Mouse (Mus musculus) kidney, adult 11 months (tissue): Measurements from ENCODE around the gene Lias.

Experiments used
- DNase-seq: peaks from one replicate; pipeline ENCODE4 v3.0.0; 2022

The Lias gene

DNA sequence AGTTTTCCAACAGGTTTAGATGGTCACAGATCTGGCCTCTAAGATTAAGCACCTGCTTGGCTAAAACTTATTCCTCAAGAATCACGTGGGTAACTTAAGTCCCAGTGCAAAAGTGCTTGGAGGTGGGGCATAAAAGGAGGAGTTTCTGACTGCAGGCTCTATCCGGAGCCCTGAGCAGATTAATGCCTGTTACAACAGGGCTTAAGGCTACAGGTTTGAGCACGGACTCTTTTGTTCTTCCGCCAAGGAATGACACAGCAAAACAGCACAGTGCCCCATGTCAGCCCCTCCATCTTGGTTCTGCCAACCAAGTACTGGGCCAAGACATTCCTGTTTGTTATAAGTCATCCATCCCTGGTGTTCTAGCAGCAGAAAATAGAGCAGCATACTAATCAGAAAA lies 37.0 kb downstream of the Lias start:
- DNase-seq = peak; percentile 59

DNA sequence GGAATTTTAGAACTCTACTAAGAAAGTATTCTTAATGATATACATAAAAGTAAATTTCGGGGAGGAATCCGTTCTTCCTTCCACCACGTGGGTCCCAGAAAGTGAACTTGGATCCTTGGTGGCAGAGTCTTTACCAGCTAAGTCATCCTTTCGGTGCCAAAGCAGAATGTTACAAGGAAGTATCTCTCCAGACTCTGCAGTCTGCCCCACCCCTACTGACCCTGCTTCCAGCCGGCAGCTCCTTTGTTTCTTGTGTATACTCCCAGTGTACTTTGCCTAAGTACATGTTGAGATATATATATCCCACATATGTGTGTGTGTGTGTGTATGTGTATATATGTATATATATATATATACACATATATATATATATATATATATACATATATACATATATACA lies 38.1 kb downstream of the Lias start:
- no peak for DNase-seq

DNA sequence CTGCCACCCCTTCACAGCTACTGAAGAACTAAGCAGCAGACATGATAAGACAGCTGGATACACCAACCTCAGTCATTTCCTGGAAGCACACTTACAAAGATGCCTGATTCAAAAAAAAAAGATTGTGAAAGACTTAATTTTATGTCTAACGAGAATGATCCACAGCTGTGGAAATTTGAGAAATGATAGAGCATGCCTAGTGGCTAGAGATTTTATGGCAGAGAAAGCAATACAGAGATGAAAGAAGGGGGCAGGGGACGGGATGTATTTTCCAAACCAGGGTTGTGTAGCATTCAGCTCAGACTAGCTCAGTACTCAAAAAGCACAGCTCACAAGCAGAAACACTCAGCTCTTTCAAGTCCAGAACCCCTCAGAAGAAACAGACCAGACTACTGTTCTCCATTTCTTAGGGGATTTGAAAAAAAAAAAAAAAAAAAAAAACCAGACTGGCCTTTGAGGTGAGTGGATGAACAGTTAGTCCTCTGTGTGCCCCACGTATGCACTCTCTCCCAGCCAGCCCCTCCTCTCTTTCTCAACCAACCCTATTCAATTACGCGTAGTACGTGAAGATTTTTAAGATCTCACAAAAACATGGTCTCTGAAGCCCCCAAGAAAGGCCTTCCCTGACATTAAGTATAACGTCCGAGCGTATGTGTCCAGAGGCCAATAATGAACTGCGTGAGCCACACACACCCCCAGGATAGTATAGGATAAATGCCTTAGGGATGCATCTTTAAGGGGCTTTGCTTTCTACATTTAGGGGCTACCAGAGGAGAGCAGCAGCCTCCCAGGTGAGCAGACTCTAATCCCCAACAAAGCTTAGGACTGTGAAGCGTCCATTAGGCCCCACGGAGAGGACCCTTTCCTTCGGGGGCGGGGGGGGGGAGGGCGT lies 43.4 kb downstream of the Lias start:
- no peak for DNase-seq

DNA sequence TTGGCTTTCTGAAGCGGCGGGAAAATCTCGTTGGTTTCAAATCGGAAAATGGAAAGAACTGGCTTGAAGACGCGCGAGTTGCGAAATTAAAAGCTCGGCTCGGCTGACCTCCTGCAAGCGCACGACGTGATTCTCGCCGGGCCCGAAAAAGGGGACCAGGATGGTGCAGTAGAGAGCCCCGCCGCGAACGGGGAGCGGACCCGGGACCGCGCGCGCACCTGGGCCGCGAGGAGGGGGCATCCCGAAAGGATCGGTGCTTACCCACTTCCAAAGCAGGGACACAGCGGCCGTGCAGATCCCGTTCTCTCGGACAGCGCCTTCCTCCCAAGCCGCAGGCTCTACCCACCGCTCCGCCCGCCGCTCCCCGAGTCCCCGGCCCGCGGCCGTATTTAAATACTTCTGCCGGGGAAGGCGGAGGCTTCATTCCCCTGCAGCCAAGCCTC lies 44.1 kb downstream of the Lias start:
- no peak for DNase-seq

DNA sequence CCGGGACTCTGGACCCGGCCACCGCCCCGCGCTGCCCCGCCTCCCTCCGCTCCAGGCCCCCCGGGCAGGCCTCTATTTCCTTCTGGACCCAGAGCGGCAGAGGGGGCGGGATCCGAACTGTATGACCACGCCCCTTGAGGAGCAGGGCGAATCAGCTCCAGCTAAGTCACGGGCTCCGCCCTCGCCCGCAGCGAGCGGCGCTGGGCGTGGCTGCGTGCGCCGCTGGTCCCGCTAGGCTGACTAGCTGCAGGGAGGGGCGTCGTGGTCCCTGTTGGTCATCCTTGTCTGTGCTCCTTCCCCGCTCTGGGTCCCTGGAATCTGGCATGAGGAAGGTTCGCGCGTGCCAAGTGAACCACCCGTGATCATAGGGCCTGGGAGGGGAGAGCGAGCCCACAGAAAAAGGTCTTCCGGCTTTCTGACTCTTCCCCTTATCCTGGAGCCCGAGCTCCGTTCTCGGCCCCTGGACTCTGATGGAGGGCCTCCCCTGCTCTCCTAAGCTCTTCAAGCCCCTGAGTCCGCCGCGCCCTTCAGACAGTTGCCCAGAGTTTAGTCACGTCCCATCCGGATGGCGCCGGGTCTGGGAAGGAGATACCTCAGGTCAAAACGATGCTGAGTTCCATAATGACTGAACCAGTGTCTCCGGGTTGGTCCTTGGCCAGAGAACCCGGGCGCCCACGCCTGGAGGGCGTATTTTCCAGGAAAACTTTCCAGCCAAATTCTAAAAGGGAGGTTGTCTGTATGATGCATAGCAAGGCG lies 44.7 kb downstream of the Lias start, which contains the start of gene Ugdh:
Gene Ugdh (minus strand): TSS at position 144 of the 756 bp plus-strand sequence.
- DNase-seq = peak; percentile 98

DNA sequence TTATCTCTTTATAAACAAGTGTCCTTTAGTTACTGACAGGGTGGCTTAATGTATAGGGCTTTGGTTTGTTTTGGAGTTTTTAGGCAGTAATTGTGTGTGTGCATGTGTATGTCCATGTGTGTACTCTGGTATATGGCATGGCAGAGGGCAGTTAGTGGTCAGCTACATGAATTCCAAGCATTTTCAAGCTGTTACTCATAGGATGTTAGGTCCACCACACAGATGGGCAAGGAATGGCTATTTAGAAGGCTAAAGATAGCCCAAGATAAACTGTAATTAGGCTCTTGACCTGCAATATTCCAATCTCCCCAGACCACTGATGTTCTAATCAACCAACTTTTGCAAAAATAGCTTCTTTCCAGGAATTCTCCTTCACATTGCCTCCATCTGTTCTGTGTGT lies 46.7 kb downstream of the Lias start:
- no peak for DNase-seq

DNA sequence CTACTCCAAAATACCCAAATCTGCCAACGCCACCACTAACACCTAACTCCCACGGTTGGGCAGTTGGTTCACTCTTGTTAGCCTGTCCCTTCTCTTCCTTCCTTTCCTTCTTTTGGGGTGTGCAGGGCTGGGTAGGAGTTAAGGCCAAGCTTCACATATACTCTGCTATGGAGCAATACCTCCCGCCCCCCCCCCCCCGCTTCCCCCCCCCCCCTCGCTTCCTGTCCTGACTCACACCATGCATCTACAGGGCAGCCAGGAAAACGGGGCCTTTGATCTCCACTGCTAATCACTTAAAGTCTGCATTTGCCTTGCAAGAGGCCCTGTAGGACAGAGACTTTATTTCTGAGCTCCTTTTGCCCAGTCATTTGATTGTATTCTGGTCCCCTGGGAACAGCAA lies 53.7 kb downstream of the Lias start:
- no peak for DNase-seq

DNA sequence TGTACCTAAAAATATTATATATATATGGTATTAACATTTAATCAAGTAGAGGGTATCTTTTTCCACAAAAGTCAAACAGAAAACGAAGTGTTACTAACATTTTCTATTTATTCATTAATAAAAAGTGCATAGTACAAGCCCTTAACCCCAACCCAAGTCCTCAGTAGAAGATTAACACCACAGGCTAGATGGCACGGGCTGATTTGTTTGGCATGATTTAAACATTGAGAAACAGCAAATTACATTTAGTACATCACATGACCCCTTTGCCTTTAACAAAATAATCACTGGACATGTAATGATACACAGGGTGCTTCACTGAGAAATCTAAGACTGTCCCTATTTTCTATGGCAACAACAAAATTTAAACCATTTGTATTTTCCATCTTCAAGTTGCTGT lies 55.5 kb downstream of the Lias start:
- DNase-seq = no peak

DNA sequence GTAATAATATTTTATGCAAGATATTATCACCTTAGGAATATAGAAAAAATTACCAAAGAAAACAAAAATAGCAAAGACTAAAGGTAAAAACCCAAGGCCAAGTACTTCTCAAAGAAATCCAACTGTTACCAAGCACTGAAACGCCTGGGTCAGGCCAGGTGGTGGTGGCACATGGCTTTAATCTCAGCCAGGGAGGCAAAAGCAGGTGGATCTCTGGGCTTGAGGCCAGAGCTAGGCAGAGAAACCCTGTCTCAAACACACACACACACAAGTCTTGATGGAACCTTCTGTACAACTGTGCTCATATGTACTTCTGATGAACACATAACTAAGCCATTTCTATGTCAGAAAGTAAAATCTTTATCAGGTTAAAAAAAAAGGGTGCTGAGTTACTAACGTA lies 56.5 kb downstream of the Lias start:
- DNase-seq = no peak

DNA sequence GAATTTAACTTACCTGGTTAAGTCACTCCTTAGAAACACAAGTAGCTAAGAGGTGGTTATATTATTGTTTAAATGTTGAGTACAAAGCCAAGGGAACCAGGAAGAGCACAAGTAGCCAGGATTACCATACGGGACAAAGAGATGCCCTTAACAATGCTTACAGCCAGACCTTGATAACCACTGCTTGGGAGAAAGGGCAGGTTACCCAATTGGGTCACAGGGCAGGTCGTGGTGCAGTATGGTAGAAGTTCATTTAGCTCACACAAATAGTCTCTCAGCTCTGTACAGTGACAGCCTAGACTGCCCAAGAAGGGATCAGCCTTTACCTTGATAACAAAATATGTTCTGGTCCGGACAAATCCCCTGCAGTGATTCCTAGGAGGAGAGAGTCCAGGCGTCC lies 57.6 kb downstream of the Lias start:
- DNase-seq = no peak

DNA sequence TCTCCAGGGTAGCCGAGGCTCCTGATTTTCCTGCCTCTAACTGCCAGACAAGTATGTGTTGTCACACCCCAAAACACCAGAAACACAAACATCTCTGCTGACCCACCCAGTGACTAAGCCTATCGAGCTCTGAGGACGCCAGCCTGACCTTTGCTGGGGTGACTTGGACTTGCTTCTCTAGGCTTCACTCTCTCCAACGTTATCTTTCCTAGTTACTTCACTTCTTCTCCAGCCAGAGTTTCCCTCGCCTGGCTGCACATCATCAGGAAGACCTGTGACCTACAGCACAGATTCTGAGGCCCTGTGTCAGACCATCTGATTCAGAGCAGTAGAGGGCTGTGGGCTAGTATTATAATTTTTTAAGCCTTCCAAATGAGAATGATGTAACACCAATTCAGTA lies 63.5 kb downstream of the Lias start:
- no peak for DNase-seq

DNA sequence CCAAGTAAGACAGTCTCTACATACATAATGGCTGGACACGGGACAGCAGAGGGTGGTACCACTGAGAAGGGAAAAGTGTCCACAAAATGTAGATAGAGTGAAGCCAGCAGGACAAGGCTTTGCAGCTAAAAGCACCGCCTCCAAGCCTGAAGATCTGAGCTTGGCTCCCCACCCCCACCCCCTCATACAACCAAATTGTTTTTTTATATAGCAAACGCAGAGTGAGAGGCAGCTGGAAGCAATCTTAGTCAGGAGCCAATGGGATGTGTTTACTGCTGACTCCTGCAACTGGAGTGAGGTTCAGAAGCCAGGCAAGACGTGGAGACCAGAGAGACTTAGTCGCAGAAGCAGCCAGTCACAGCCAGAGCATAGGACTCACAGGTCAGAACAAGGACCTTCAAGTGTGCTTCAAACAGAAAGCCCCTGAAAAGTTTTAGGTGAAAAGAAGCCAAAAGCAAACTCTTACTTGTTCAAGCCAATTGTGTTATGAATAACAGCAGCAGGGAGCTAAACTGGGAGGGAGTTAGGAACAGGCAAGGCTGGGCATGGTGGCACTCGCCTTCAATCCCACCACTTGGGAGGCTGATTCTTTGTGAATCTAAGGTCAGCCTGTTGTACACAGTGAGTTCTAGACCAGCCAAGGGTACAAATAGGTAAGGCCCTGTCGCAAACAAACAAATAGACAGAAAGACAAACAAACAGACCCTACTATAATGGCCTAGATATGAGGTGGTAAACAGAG lies 66.0 kb downstream of the Lias start:
- DNase-seq = no peak

DNA sequence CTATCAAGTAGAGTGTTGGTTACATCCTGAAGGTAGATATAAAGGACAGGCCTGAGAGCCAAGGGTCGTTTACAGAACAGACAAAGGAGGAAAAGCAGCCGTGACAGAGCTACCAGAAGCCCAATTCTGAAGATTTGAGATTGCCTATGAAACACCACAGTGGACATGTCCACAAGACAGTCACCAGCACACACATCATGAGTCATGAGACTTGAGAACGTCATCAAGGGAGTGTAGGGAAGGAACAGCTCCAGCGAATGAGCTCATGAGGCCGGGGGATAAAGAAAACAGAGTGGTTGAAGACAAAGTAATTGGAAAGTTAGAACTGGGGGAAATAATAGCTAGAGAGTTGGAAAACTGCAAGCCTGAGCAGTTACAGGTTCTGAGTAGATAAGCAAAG lies 66.5 kb downstream of the Lias start:
- DNase-seq = no peak

DNA sequence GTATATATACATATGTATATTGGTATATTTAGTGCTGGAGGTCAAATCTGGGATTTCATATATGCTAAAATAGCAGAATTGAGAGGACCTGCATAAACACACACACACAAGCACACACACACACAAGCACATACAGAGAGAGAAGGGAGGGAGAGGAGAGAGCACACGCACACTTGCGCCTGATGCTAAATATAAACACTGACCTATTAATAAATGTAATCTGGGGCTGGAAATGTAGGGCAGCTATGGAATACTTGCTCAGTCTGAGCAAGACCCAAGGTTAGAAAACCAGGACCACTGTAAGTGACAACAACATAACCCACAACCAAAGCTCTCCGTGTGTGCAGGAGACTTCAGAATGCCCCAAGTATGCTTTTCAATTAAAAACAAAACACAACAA lies 68.2 kb downstream of the Lias start:
- DNase-seq = no peak
